Mouse (Mus musculus): ENCODE data around the gene Slc24a5. TPM values are rescaled to one million over a fixed set of nuclear protein-coding genes. Genes with fewer than 3 reads are reported as not detected.
"Not testable (repeated sequence)": the region's sequence is repeated elsewhere in the genome, so short reads cannot be mapped to it uniquely, and the experiment has no call there.

Gene Slc24a5
- 1 to 10 TPM in 1 of 2 experiments, under 1 TPM in 1; 0.87 to 1.0 TPM for total RNA-seq (2021)
- long read RNA-seq, partial matches to known transcripts, result 0 of 19 reads
- long read RNA-seq, other reads (novel, unspliced or antisense), result 19 of 19 reads

DNA sequence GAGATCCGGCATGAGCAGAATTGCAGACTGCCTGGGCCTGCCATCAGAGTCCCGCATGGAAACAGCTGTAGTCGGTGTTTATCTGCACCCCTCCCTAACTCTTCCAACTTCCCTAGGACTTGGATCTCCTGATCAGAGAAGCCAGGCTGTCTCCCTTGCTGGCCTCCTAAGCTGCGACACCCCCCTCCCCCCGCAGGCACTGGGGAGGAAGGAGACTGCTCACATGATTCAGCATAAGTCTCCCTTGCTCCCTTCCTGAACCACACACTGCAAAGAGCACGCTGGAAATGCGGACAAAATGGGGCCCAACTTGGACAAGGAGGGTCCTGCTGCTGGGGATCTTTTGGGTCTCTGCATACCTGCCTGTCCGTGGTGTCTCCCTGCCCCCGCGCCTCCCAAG is at the start of gene Slc24a5:
TSS of gene Slc24a5 (plus strand) at position 231 of the 400 bp plus-strand sequence.
- DNase-seq (ENCODE audit: low spot score in 2 of 2), result no peak

DNA sequence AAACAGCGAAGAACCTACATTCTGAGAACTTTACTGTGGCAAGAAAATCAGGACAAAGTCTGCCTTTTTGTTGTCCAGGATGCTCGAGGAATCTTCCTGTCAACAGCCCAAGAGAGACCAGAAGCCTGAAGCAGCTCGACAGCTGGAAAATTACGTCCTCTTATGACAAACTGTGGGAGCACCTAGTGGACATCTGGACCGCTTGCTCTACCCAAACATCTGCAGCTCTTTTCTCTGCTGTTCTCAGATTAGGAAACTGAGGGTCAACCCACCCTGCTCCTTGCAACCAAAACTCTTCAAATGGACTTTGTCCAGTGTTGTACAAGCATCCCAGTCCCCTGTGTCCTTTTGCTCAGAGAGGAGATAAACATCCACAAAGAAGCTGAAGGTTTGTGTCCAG is 43.5 kb upstream of the Slc24a5 start:
- no peak for DNase-seq (ENCODE audit: low spot score in 2 of 2)

DNA sequence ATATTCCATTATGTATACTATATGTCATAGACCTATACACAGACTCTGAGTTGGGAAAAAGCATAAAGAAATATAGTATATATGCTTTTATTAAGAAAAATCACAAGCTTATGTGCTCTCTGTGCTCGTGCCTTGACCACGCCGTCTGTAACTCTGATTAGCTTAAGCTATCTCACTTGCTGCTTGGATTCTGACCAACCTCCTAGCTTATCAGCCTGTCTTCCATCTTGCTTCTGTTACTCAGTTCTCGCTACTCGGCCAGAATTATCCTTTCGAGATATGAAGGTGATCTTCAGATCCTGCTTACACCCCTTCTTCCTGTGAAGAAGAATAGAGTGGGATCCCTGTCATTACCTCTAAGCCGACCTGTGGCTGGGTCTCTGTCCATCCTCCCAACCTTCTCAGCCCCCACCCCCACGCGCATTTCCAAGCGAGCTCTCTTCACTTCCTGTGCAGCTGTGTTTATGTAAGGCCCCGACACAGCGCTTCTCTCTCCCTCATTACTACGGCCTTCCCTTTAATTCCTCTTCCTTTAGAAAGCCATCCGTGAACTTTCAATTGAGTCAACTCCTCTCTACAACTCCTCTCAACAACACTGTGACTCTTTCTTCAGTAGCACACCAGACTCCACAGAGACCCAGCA is 41.4 kb upstream of the Slc24a5 start:
- DNase-seq (ENCODE audit: low spot score in 2 of 2), result peak in 1 of 2 experiments; percentile 2

DNA sequence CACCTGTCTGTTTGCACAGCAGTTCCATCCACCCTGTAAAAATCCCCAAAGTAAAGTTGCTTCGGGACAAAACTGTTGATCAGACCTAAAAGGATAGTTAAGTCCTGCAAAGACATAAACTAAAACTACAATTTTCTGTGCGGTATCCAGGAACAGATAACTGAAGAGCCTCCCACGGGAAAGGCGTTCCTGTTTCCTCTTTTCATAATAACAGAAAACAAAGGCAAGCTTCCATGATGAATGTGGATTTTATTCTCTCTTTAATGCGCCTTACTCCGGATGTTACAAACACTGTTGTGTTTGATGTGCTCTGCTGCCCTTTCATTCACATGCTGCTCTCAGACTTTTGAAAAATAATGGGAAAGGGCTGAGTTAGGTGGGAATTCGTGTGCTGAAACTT is 37.3 kb upstream of the Slc24a5 start:
- DNase-seq (ENCODE audit: low spot score in 2 of 2), result peak in 1 of 2 experiments; percentile 10

DNA sequence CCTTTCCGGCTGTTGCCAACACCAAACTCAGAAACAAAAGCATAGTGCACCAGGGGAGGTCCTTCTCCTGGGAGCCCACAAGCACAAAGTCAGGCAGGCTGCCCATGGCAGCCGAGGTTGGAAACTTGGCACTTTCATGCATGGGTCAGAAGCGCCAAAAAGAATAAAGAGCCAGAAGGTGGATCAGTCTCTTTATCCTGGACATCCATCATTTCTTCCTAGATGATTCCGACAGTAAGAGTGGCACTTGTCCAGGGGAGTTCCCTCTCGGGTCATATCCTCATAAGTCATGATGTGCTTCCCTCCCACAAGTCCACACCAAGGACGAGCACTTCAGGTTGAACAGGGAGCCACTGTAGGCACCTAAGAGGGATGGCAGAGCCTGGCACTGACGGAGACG is 36.8 kb upstream of the Slc24a5 start:
- DNase-seq (ENCODE audit: low spot score in 2 of 2), result peak in 1 of 2 experiments; percentile 3

DNA sequence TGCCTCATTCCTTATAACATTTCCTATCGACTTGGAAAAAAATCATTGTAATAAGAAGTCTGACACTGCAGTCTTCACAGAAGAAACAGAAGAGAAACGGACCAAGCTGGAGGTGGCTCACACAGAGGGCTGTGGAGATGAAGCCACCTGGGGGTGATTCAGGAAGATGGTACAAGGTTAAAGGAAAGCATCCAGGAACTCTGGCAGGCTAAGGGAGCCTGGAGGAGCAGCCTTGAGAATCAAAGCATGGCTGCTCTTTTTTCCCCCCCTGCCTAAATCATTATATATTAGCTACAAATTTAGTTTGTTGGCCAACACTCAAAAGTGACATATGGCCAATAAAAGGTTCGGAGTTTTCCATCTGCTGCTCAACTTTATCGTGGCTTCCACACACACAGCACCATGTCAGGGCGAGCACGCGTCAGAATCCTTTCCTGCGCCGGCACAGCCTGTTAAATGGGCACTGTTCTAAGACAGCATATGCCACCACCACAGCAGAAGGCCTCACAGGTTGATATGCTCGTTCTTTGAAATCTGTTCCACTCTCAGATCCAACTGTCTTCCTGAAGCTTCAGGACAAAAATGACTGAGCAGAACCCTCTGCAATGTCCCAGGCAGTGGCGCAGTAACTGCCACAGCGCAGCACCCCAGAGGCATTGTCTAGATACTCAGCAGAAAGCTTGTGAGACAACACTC is 36.2 kb upstream of the Slc24a5 start:
- peak; percentile 78 to 92 for DNase-seq (ENCODE audit: low spot score in 2 of 2)

DNA sequence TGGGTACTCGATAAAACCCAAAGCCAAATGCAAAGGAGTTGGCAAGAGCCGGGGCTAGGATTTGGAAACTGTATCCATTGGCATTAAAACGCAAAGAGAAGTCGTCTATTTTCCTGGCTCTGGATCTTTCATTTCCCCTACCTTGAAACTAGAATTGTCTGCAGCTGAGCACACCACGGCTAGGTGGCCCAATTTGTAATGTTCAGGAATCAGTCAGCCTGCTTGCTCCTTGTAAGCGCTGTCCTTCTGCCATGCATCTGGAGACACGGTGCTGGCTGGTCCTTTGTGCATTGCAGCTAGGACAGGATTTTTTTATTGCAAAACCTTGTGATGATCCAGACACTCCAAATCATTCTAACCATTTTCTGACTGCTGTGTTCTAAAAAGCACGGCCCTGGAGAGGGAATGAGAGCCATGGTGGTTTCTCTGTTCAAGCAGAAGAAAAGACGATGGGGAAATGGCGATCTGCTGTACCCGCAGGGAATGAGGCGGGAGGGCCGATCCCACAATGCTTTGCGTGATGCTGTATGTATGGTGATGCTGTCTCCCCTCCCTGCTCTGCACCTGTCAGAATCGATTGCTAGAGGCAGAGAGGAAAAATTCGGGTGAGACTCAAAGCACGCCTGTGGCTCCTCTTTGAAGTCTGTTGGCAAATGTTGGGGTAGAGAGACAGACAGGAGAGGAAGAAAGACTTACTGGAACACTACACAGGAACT is 35.5 kb upstream of the Slc24a5 start:
- DNase-seq (ENCODE audit: low spot score in 2 of 2), result peak in 1 of 2 experiments; percentile 51

DNA sequence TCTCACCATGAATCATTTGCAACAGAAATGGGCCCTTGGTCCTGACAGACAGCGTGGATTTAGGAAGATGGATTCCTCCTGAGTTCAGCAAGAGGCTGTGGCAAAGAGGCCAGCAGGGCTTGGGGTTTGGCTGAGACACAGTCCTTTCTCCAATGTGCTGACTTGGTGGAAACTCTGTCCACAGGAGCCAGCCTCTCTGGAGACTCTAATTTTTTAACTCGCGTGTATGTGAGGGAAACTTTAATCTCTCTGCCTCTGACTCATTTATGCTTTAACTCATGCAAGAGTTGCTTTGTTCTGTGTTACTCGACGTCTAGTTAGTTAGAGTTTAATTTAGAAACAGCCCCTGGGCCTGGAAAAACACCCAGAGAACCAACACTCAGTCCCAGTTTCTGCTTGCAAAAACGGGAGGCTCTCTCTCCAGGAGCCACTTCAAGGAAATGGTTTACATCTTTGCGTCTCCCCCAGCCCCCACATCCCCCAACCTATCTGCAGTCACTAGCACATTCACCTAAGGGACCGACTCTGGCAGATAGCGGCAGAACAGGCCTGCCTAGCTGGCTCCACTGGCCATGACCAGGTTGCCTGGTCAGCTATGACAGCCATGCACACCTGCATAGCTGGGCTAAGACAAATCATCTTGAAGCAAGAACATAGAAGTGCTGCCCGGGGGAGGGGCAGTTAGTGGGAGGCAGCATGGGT is 34.7 kb upstream of the Slc24a5 start:
- DNase-seq (ENCODE audit: low spot score in 2 of 2), result no peak

DNA sequence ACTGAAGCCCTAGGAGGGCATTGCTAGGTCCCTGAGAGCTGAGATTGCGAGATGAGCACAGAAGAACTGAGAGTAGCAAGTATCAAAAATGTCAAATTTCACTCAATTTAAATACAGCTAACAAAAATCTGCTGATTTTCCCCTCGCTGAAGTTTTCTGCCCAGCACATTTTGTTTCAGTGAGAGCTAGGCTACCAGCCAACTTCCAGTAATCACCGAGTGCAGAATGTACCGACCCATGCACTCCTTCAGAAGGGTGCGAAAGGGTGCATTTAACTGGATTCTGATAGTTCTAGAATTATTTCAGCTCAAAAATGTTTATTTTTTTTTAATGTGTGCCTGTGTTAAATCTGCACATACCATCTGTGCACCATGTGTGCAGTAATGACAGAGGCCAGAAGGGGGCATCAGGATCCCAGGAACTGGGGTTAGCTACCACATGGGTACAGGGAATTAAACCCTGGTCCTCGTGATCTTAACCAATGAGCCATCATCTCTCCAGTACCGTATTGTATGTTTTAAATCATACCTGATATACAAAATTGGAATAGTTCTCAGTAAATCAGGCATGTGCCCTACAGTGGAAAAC is 12.5 kb upstream of the Slc24a5 start:
- peak; percentile 33 to 71 for DNase-seq (ENCODE audit: low spot score in 2 of 2)

DNA sequence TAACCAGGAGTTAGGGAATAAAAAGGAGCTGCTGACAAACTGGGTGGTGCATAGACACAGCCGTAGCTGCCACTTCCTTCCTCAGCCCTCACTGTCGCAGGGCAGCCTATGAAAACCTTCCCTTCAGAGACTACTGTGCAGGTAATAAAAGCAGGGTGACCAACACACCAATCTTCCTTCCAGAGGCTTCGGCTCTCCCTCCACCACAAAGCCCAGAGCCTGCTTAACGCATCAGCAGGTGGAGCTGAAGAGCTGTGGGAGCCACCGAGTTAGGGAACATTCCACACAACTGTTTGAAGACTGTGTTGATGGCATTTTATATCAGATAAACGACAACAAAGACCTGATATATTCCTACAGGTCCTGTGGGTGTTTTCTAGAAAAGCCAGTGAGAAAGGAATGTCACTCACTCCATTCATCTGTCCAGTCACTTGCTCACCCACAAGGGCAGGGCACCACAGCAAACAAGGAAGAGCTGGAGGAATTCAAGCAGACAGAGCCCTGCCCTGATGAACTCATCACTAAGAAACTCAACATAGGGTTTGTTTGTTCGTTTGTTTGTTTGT is 10.6 kb upstream of the Slc24a5 start:
- DNase-seq (ENCODE audit: low spot score in 2 of 2), result peak; percentile 28 to 62

DNA sequence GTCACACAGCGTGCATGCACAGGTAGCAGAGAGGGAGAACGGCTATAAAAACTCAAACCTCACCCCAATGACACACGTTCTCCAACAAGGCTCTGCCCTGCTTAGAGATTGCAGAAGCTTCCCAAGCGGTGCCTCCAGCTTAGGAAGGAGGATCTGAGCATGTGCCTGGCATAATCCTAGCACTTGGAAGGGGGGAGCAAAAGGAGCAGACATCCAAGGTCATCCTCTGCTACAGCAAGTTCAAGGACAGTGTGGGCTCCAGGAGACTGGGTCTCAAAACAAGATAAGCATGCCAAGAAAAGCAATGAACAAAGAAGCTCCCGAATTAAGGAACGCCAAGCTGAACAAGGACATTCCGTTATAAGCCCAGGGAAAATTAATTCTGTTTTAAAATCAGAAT is 6.5 kb upstream of the Slc24a5 start:
- no peak for DNase-seq (ENCODE audit: low spot score in 2 of 2)

DNA sequence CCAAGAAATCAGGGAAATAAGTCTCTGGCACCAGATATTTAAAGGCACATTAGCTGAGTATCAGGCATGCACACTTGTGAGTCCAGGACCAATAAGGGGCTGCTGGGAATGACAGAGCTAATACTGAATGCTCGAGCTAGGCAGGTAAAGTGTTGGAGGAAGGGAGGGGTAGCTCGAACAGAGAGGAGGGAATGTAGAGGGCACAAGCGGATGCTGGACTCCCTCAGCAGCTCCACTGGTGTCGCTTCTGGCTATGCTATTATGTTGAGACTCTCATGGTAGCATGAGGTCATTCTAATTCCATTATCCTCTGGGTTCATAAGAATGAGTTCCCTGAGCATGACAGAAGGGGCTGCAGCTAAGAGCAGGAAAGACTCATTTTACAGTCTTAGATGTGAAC is 5.0 kb upstream of the Slc24a5 start:
- no peak for DNase-seq (ENCODE audit: low spot score in 2 of 2)

DNA sequence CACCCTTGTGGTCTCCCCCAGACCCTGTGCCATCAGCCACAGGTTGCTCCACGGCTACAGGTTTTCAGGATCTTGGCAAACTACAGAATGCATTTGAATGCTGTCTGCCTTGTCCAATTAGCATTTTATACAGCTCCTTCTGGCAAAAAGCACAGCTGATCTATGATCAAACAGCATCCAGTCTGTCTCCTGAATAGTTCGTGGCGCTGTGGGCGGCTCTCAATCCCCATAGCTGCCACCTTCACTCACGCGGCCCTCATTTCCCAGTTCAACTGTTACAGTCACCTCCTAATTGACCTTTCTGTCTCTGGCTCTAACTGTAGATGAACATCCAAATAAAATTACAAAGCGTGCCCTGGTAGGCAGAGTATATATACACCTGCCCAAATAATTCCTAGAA is 551 bp upstream of the Slc24a5 start:
- DNase-seq (ENCODE audit: low spot score in 2 of 2), result peak; percentile 15 to 51

DNA sequence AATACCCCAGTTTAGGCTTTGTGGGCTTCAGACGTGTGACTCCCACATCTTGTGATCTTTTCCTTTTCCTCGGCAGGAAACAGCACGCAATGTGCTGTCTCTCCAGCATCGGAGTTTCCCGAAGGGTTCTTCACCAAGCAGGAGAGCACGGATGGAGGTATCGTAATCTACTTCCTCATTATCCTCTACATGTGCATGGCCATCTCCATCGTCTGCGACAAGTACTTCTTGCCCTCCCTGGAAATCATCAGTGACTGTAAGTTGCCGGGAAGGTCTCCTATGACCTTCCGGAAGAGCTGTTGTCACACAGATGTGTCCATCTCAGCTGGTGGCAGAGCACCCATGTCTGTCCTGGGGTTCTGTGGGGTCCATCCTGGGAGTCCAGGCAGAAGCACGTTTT is 772 bp downstream of the Slc24a5 start:
- no peak for DNase-seq (ENCODE audit: low spot score in 2 of 2)

DNA sequence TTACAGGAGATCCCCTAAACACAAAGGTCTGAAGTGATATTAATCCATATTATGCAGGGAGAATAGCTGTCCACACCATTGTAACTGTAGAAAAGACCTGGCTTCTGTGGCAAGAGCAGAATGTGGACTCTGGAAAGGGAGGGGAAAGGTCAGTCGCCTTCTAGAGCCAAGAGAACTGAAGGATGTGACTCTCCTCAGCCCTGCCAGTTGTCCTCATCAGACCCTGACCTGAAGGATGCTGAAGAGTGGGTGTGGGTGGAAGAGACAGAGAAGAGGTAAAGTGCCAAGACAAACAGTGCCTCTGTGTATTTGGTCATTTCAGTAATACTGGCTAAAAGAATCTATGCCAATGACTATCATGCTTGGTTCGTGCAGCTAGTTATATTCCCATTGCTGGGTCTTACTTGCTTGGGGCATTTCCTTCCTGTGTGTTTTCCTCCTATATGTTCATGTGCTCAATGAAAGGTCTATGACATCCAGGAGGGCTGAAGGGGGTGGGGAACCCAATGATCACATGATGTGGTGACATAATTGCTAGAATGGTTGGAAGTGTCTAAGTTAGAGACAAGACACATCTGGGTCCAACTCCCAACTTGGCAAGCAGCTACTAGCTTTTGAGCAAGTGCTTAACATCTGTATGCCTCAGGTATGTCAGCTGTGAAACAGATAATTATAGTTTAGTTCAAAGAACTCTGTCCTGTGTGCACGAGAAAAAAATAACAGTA is 5.3 kb downstream of the Slc24a5 start:
- DNase-seq (ENCODE audit: low spot score in 2 of 2), result no peak

DNA sequence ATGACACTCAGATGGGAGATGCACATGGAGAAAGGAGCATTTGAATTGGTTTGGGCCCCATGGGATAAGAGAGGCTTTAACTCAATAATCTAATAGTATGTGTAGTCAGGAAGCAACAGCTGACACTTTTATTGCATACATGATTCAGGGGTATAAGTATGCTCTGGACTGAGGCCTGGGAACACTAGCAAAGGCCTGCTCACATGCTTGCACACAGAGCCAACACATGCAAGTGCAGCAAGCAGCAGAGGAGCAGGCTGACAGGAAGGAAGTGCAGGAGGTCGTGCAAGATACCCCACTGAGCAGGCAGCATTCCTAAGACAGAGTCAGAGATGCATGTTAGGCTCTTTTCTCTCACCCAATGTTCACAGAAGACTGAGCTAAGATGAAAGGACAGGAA is 16.0 kb downstream of the Slc24a5 start:
- DNase-seq (ENCODE audit: low spot score in 2 of 2), result no peak

DNA sequence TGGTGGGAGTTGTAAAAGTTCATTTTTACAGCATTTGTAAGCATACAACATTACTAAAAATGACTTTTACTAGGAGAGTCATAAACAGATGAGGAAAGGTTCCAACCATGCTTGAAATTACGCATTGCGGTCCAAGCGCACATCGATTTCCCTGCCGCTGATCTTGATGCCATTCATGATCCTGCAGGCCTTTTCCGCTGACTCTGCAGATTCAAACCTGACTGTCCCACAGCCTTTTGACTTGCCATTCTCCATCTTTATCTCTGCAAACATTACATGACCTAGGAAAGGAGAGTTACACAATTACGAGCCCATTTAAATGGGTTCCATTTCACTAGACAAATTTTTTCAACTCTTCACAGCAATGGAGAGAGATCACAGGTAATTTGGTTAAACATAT is 20.8 kb downstream of the Slc24a5 start:
- no peak for DNase-seq (ENCODE audit: low spot score in 2 of 2)

DNA sequence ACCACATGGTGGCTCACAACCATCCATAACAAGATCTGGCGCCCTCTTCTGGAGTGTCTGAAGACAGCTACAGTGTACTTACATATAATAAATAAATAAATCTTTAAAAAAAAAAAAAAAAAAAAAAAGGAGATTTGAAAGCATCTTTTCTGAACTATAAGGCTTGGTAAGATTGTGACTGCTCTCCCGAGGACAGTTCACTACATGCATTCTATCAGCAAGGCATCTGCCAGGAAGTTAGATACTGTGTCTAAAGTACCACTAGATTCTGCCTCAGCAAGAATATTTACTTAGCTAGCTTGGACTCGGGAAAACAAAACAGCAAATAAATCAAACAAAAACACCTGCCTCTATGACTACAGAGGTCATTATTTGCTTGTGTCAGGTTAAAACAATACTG is 24.2 kb downstream of the Slc24a5 start:
- not testable (repeated sequence) for DNase-seq (ENCODE audit: low spot score in 2 of 2)

DNA sequence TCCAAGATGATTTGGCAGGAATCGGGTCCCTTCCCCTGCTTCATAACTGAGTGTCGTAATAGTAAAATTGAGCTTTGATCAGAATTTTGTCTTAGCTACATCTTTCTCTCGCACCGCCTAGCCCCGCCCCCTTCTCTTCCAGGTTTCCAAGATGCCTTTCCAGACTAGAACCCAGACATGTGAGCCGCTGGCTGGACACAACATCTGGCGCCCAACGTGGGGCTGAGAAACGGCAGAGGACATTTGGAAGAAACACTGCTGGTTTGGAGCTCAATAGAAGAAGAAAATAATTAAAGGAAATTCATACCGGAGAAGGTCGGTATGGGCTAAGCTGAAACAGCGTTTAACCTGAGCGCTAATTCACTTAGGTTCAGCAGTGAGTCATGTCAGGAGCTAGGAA is 36.6 kb downstream of the Slc24a5 start:
- not testable (repeated sequence) for DNase-seq (ENCODE audit: low spot score in 2 of 2)

DNA sequence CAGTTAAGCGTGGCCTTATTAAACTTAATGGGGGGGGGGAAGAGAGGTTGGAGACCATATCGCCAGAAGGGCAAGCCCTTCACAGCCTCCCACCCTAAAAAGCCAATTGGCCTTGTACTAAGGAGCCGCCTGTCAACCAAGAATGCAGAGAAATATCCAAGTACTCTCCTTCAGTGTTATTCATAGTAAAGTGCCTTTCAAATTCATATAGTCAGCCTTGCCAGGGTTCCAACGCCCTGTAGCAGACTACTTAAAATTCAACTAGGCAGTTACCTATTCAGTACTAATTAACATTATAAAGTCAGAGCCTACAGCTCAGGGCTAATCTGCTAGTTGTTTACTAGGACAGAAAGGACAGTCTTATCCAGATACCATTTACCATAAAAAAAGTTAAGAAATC is 38.6 kb downstream of the Slc24a5 start:
- DNase-seq (ENCODE audit: low spot score in 2 of 2), result not testable (repeated sequence)

Measured in layer of hippocampus, adult 18-20 months (tissue).